Mouse (Mus musculus) kidney, postnatal 25 days (tissue): ENCODE data around the gene Slc45a2.
"Not testable (repeated sequence)": the region's sequence is repeated elsewhere in the genome, so short reads cannot be mapped to it uniquely, and the experiment has no call there.

Experiments
- DNase-seq, 2 experiments: peaks; one replicate each; pipeline ENCODE4 v3.0.0; 2021; ENCODE audit warnings: mixed read lengths in 2 of 2

The Slc45a2 gene

GRCm38 (mm10) chr15:11000421-11000820 is at the start of gene Slc45a2:
Gene Slc45a2 (plus strand): TSS chr15:11000721.
- DNase-seq: no peak

- DNase-seq: peak; percentile 32 to 41
Measured at GRCm38 (mm10) chr15:10951951-10952759, 48.4 kb upstream of the Slc45a2 start, which contains the start of gene C1qtnf3. Gene C1qtnf3 (plus strand): TSS chr15:10952332.

GRCm38 (mm10) chr15:10952760-10953305 is 47.7 kb upstream of the Slc45a2 start:
- peak; percentile 31 to 72 for DNase-seq

GRCm38 (mm10) chr15:10953465-10953864 is 47.1 kb upstream of the Slc45a2 start:
- no peak for DNase-seq

GRCm38 (mm10) chr15:10954381-10955016 is 46.0 kb upstream of the Slc45a2 start:
- DNase-seq: peak; percentile 23 to 43

- peak; percentile 66 to 87 for DNase-seq
Measured at GRCm38 (mm10) chr15:10955156-10955555, 45.4 kb upstream of the Slc45a2 start.

- DNase-seq: no peak
Measured at GRCm38 (mm10) chr15:10956706-10957105, 43.8 kb upstream of the Slc45a2 start.

GRCm38 (mm10) chr15:10959277-10960026 is 41.1 kb upstream of the Slc45a2 start:
- peak; percentile 37 to 70 for DNase-seq

GRCm38 (mm10) chr15:10960267-10960666 is 40.3 kb upstream of the Slc45a2 start:
- no peak for DNase-seq

GRCm38 (mm10) chr15:10962601-10963000 is 37.9 kb upstream of the Slc45a2 start:
- no peak for DNase-seq

GRCm38 (mm10) chr15:10969439-10969838 is 31.1 kb upstream of the Slc45a2 start:
- DNase-seq: no peak

- peak; percentile 39 to 58 for DNase-seq
Measured at GRCm38 (mm10) chr15:10970777-10971176, 29.7 kb upstream of the Slc45a2 start.

- DNase-seq: no peak
Measured at GRCm38 (mm10) chr15:10977151-10977550, 23.4 kb upstream of the Slc45a2 start.

- DNase-seq: no peak
Measured at GRCm38 (mm10) chr15:10980712-10981111, 19.8 kb upstream of the Slc45a2 start.

GRCm38 (mm10) chr15:10981377-10982063 is 19.0 kb upstream of the Slc45a2 start, which contains the start of gene Amacr:
Gene Amacr (plus strand): TSS chr15:10981756.
- DNase-seq: peak; percentile 89 to 94

- no peak for DNase-seq
Measured at GRCm38 (mm10) chr15:10982064-10982435, 18.5 kb upstream of the Slc45a2 start.

GRCm38 (mm10) chr15:10985756-10986155 is 14.8 kb upstream of the Slc45a2 start:
- peak; percentile 58 to 78 for DNase-seq

- DNase-seq: not testable (repeated sequence)
Measured at GRCm38 (mm10) chr15:10986477-10986876, 14.0 kb upstream of the Slc45a2 start.

GRCm38 (mm10) chr15:10990411-10990810 is 10.1 kb upstream of the Slc45a2 start:
- no peak for DNase-seq

- DNase-seq: no peak
Measured at GRCm38 (mm10) chr15:10991566-10991965, 9.0 kb upstream of the Slc45a2 start.

GRCm38 (mm10) chr15:10999832-11000231 is 689 bp upstream of the Slc45a2 start:
- DNase-seq: peak in 1 of 2 experiments; percentile 16

GRCm38 (mm10) chr15:11003791-11004190 is 3.3 kb downstream of the Slc45a2 start:
- no peak for DNase-seq
